Comparison of ENCODE assay signal across 14 mouse cellular contexts in genomic region chr6:91095072-91095601, GRCm38 (mm10). TPM values are rescaled to one million over a fixed set of nuclear protein-coding genes. Genes with fewer than 3 reads are reported as not detected.
DNase-seq lines count a peak whose midpoint lies in the region; ATAC-seq lines count a peak whose summit lies in the region.
"Had no signal": no experiment of that assay in that cellular context is flagged by ENCODE, and none has a peak within 500 bp of the region (broad histone marks: within the 10 kb centered on the region; RNA-seq: fewer than 3 reads in every experiment).

No protein-coding gene starts in this region.

- ATAC-seq in granulocyte monocyte progenitor cell, adult 5-6 weeks (replicated peaks; ENCODE audit: poor library complexity, severe bottlenecking): peak; percentile 72
- ATAC-seq: hindbrain, postnatal 0 days; midbrain, embryonic 16.5 days had no signal

- DNase-seq in kidney, adult 11 months: peak; percentile 25
- no peak for DNase-seq in kidney, adult 18-20 months
- DNase-seq in 416B (ENCODE audit: low read depth): peak; percentile 20
- peak; percentile 12 to 75 for DNase-seq in left cerebral cortex, postnatal 25 days (ENCODE audit: low spot score in 2 of 2)
- no peak for DNase-seq in heart, postnatal 4 days
- DNase-seq in natural killer cell, adult 2 months (ENCODE audit: low spot score in 2 of 2): no peak
- DNase-seq: adrenal gland, postnatal 14 days; B cell, adult 2 months; cerebellum, adult 8-10 months; gastrocnemius, postnatal 25 days; heart, postnatal 36 days had no signal

- intact Hi-C loops in left cerebral cortex, postnatal 25 days (cut with DNase I): no loop called here

RNA-seq across cellular contexts. Expression of gene Nup210, which starts 21.5 kb away (rescaled TPM):
- total RNA-seq in granulocyte monocyte progenitor cell, adult 5-6 weeks (2014; fragmentation: Nextera tagmentation): 209 and 244 TPM in 2 replicates
- 201 and 270 TPM in 2 replicates for total RNA-seq in granulocyte monocyte progenitor cell, adult 5-6 weeks (2017)
- total RNA-seq in left cerebral cortex, postnatal 25 days (2021): 10 to 100 TPM; 26.5 to 28.9 TPM
- 10 to 100 TPM; 13.1 to 15.4 TPM for total RNA-seq in heart, postnatal 4 days (2021)

Comparison
In these comparisons a context has a peak if more than half of its experiments do, and no peak if none do; other contexts are left out.
1. DNase-seq: peak in kidney, adult 11 months (single experiment), 416B (single experiment) and left cerebral cortex, postnatal 25 days (2 of 2); none in kidney, adult 18-20 months (single experiment), heart, postnatal 4 days (single experiment) and natural killer cell, adult 2 months (0 of 2).
2. RNA of gene Nup210, which starts 21.5 kb away (total RNA-seq): 201 to 270 TPM in granulocyte monocyte progenitor cell, adult 5-6 weeks; 26.5 to 28.9 TPM in left cerebral cortex, postnatal 25 days and 13.1 to 15.4 TPM in heart, postnatal 4 days; every median in the first group is over 4 times any median in the second.